ENCODE assay signal across 14 mouse cellular contexts in genomic region chr10:67599390-67599789, GRCm38 (mm10).
"Had no signal": no experiment of that assay in that cellular context is flagged by ENCODE, and none has a peak within 500 bp of the region (broad histone marks: within the 10 kb centered on the region; RNA-seq: fewer than 3 reads in every experiment).

No protein-coding gene starts in this region.

- H3K4me3 ChIP-seq: lung, embryonic 15.5 days; megakaryocyte, embryonic 14.5 days; midbrain, embryonic 13.5 days; midbrain, embryonic 15.5 days; neural tube, embryonic 12.5 days had no signal

- H3K4me1 ChIP-seq: lung, embryonic 15.5 days; megakaryocyte, embryonic 14.5 days; midbrain, embryonic 13.5 days; midbrain, embryonic 15.5 days; neural tube, embryonic 12.5 days had no signal

- H3K9ac ChIP-seq: liver, postnatal 0 days; lung, embryonic 15.5 days; midbrain, embryonic 13.5 days; midbrain, embryonic 15.5 days; neural tube, embryonic 12.5 days had no signal

- H3K9me3 ChIP-seq: lung, embryonic 15.5 days; megakaryocyte, embryonic 14.5 days; midbrain, embryonic 13.5 days; midbrain, embryonic 15.5 days; neural tube, embryonic 12.5 days had no signal

- H3K36me3 ChIP-seq: lung, embryonic 15.5 days; midbrain, embryonic 13.5 days; midbrain, embryonic 15.5 days; neural tube, embryonic 12.5 days had no signal

- ATAC-seq: midbrain, embryonic 13.5 days; midbrain, embryonic 15.5 days had no signal

- H3K4me2 ChIP-seq: lung, embryonic 15.5 days; midbrain, embryonic 11.5 days; midbrain, embryonic 13.5 days; midbrain, embryonic 15.5 days; neural tube, embryonic 12.5 days had no signal

- DNase-seq: liver, postnatal 0 days; lung, adult 2 months; lung, postnatal 14 days; lung, postnatal 36 days; right cerebral cortex, postnatal 14 days; thymus, adult 18-20 months; thymus, postnatal 14 days; thymus, postnatal 36 days had no signal

- H3K27ac ChIP-seq: lung, embryonic 15.5 days; midbrain, embryonic 13.5 days; midbrain, embryonic 15.5 days; neural tube, embryonic 12.5 days had no signal

- H3K27me3 ChIP-seq: lung, embryonic 15.5 days; megakaryocyte, embryonic 14.5 days; midbrain, embryonic 13.5 days; midbrain, embryonic 15.5 days; neural tube, embryonic 12.5 days had no signal
